Mouse (Mus musculus) kidney, adult 2 months (tissue): ENCODE measurements around the gene Fyb.

Source experiments
- CTCF ChIP-seq: fragments of 200-500 bp; conservative IDR thresholded peaks from 2 replicates; pipeline ENCODE4 v1.5.1; 2011; ENCODE audit warnings: low read depth, mild to moderate bottlenecking, control low read depth, low read length, moderate library complexity, mixed read lengths; ENCODE audit not compliant: insufficient read depth, insufficient read length
- POLR2A ChIP-seq: fragments of 200-500 bp; IDR thresholded peaks from one replicate; pipeline ENCODE4 v1.6.1; 2011; ENCODE audit warnings: low read depth, low read length, control low read depth

DNA sequence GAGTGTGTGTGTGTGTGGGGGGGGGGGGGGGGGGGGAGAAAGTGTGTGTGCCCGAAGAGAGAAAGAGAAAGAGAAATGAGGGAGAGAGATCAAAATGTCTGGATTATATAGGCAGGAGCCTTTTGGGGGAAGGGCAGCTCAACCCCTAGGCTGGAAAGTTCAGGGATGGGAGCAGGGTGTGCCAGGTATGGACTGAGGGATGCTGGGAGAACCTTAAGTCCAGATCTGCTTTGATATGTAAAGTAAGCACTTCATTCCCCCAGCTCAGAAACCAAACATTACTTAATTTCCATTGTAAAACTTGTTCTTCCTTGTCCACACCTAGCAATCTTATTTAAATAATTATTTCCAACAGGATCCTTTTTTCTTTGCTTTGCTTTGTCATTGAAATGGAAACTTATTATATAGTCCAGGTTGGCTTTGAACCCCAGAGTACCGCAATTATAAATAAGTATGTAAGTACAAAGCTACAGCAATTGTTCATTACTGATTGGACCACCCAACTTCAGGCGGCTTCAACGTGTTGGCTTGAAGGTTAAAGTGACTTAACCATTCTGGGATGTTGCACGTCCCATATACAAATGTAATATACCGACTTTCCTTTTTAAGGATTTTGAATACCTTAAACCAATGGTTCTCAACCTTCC lies 105.9 kb downstream of the Fyb start:
- TF ChIP-seq POLR2A = no peak
- TF ChIP-seq CTCF = no peak
